Mouse (Mus musculus) MEL (cell line): Measurements from ENCODE around the gene Grb2. TPM values are rescaled to one million over a fixed set of nuclear protein-coding genes. Genes with fewer than 3 reads are reported as not detected.
A peak's percentile ranks its signal among the peaks of the same experiment; 100 is the strongest.

ENCODE experiments used
- DNase-seq: peaks from one replicate; pipeline ENCODE4 v3.0.0; 2011; ENCODE audit warnings: low read depth, low spot score
- H3K27ac ChIP-seq: 2 replicates; pipeline ENCODE4 v1.5.1; 2012; ENCODE audit warnings: low read depth, mild to moderate bottlenecking, control low read depth, low read length, moderate library complexity; ENCODE audit not compliant: control insufficient read depth
- H3K27me3 ChIP-seq, 2 experiments: fragments of 150-350 bp in 1 of 2; sonication (generic) in 1 of 2; 2 replicates each; pipeline ENCODE4 v1.6.1; 2012; ENCODE audit warnings: low read length in 2 of 2, mild to moderate bottlenecking in 2 of 2, improper control_type of control experiment in 1 of 2, moderate library complexity in 1 of 2; ENCODE audit not compliant: insufficient read depth in 2 of 2, control insufficient read depth in 1 of 2
- H3K36me3 ChIP-seq, 2 experiments: 2 replicates each; pipeline ENCODE4 v1.6.1; 2012 to 2014; ENCODE audit warnings: low read length in 2 of 2, improper control_type of control experiment in 1 of 2, inconsistent platforms in 1 of 2, mild to moderate bottlenecking in 1 of 2; ENCODE audit not compliant: insufficient read depth in 2 of 2, control insufficient read depth in 1 of 2
- H3K4me1 ChIP-seq, 2 experiments: fragments of 150-350 bp in 1 of 2; sonication (generic) in 1 of 2; 2 replicates each; pipeline ENCODE4 v1.6.1; 2012; ENCODE audit warnings: low read length in 2 of 2, improper control_type of control experiment in 1 of 2, mild to moderate bottlenecking in 1 of 2; ENCODE audit not compliant: insufficient read depth in 2 of 2, control insufficient read depth in 1 of 2
- H3K4me3 ChIP-seq, 2 experiments: fragments of 150-350 bp in 1 of 2; sonication (generic) in 1 of 2; 2 replicates each; pipeline ENCODE4 v1.5.1; 2012; ENCODE audit warnings: low read depth in 2 of 2, low read length in 2 of 2, mild to moderate bottlenecking in 2 of 2, moderate library complexity in 2 of 2, control low read depth in 1 of 2, improper control_type of control experiment in 1 of 2; ENCODE audit not compliant: control insufficient read depth in 1 of 2, insufficient read depth in 1 of 2
- H3K79me2 ChIP-seq: 2 replicates; pipeline ENCODE4 v1.6.1; 2012; ENCODE audit warnings: mild to moderate bottlenecking, low read length, moderate library complexity; ENCODE audit not compliant: control insufficient read depth, poor library complexity, insufficient read depth
- H3K9ac ChIP-seq: 2 replicates; pipeline ENCODE4 v1.6.1; 2012; ENCODE audit warnings: low read depth, mild to moderate bottlenecking, control low read depth, low read length, moderate library complexity; ENCODE audit not compliant: control insufficient read depth, poor library complexity, severe bottlenecking
- H3K9me3 ChIP-seq: fragments of 150-350 bp; sonication (generic); replicated peaks from 2 replicates; pipeline ENCODE4 v1.6.1; 2012; ENCODE audit warnings: mild to moderate bottlenecking, low read length, improper control_type of control experiment, moderate library complexity; ENCODE audit not compliant: insufficient read depth
- BHLHE40 ChIP-seq: IDR thresholded peaks from 2 replicates; pipeline ENCODE4 v1.6.1; 2012; ENCODE audit warnings: low read depth, mild to moderate bottlenecking, inconsistent platforms, low read length, improper control_type of control experiment, borderline replicate concordance
- CHD1 ChIP-seq: IDR thresholded peaks from 2 replicates; pipeline ENCODE4 v1.6.1; 2012; ENCODE audit warnings: low read depth, mild to moderate bottlenecking, inconsistent platforms, low read length, improper control_type of control experiment
- CHD2 ChIP-seq: IDR thresholded peaks from 2 replicates; pipeline ENCODE4 v1.6.1; 2011; ENCODE audit warnings: low read length, improper control_type of control experiment
- CTCF ChIP-seq, 3 experiments: IDR thresholded peaks in 2 of 3; conservative IDR thresholded peaks in 1 of 3; 2 replicates each; pipeline ENCODE4 v1.5.1; 2011 to 2012; ENCODE audit warnings: low read length in 3 of 3, low read depth in 2 of 3, mild to moderate bottlenecking in 2 of 3, improper control_type of control experiment in 1 of 3, inconsistent platforms in 1 of 3, mixed read lengths in 1 of 3, moderate library complexity in 1 of 3; ENCODE audit not compliant: control insufficient read depth in 1 of 3, insufficient read depth in 1 of 3, poor library complexity in 1 of 3, severe bottlenecking in 1 of 3
- ELF1 ChIP-seq: IDR thresholded peaks from 2 replicates; pipeline ENCODE4 v1.6.1; 2014; ENCODE audit warnings: low read depth, mild to moderate bottlenecking, inconsistent platforms, low read length, improper control_type of control experiment, moderate library complexity
- EP300 ChIP-seq, 2 experiments: IDR thresholded peaks; 2 replicates each; pipeline ENCODE4 v1.6.1; 2011; ENCODE audit warnings: improper control_type of control experiment in 2 of 2, low read length in 2 of 2, low read depth in 1 of 2, mild to moderate bottlenecking in 1 of 2
- ETS1 ChIP-seq: IDR thresholded peaks from 2 replicates; pipeline ENCODE4 v1.6.1; 2012; ENCODE audit warnings: low read depth, mild to moderate bottlenecking, inconsistent platforms, low read length, improper control_type of control experiment, moderate library complexity
- GATA1 ChIP-seq: IDR thresholded peaks from 2 replicates; pipeline ENCODE4 v1.6.1; 2011; ENCODE audit warnings: low read depth, low read length, improper control_type of control experiment
- HCFC1 ChIP-seq: IDR thresholded peaks from 2 replicates; pipeline ENCODE4 v1.6.1; 2012; ENCODE audit warnings: low read depth, mild to moderate bottlenecking, inconsistent platforms, low read length, improper control_type of control experiment, moderate library complexity
- JUND ChIP-seq: IDR thresholded peaks from 2 replicates; pipeline ENCODE4 v1.6.1; 2011; ENCODE audit warnings: low read depth, mild to moderate bottlenecking, improper control_type of control experiment, low read length
- MAFK ChIP-seq: IDR thresholded peaks from 2 replicates; pipeline ENCODE4 v1.6.1; 2011; ENCODE audit warnings: low read depth, mild to moderate bottlenecking, low read length, improper control_type of control experiment, borderline replicate concordance
- MAX ChIP-seq: IDR thresholded peaks from 2 replicates; pipeline ENCODE4 v1.6.1; 2011; ENCODE audit warnings: low read length, improper control_type of control experiment
- MAZ ChIP-seq: IDR thresholded peaks from 2 replicates; pipeline ENCODE4 v1.6.1; 2012; ENCODE audit warnings: low read depth, mild to moderate bottlenecking, inconsistent platforms, low read length, improper control_type of control experiment
- MEF2A ChIP-seq: IDR thresholded peaks from 2 replicates; pipeline ENCODE4 v1.6.1; 2014; ENCODE audit warnings: low read depth, mild to moderate bottlenecking, inconsistent platforms, low read length, improper control_type of control experiment; ENCODE audit not compliant: poor library complexity, insufficient replicate concordance, severe bottlenecking; ENCODE audit errors: extremely low read depth
- MYB ChIP-seq: IDR thresholded peaks from 2 replicates; pipeline ENCODE4 v1.6.1; 2011; ENCODE audit warnings: mild to moderate bottlenecking, low read depth, low read length, improper control_type of control experiment
- POLR2A ChIP-seq, 2 experiments: IDR thresholded peaks; 2 replicates each; pipeline ENCODE4 v1.6.1; 2011 to 2012; ENCODE audit warnings: low read length in 2 of 2, mild to moderate bottlenecking in 2 of 2, control low read depth in 1 of 2, improper control_type of control experiment in 1 of 2, low read depth in 1 of 2, moderate library complexity in 1 of 2; ENCODE audit not compliant: control insufficient read depth in 1 of 2, insufficient read depth in 1 of 2, poor library complexity in 1 of 2
- POLR2AphosphoS5 ChIP-seq: IDR thresholded peaks from 2 replicates; pipeline ENCODE4 v1.6.1; 2012; ENCODE audit warnings: low read depth, borderline replicate concordance, mild to moderate bottlenecking, inconsistent platforms, low read length, moderate library complexity, mixed read lengths
- RAD21 ChIP-seq: IDR thresholded peaks from 2 replicates; pipeline ENCODE4 v1.6.1; 2011; ENCODE audit warnings: mild to moderate bottlenecking, low read depth, low read length, improper control_type of control experiment
- TAL1 ChIP-seq: IDR thresholded peaks from 2 replicates; pipeline ENCODE4 v1.6.1; 2012; ENCODE audit warnings: mild to moderate bottlenecking, inconsistent platforms, low read length, moderate library complexity, mixed read lengths
- TCF12 ChIP-seq: IDR thresholded peaks from 2 replicates; pipeline ENCODE4 v1.6.1; 2014; ENCODE audit warnings: low read depth, mild to moderate bottlenecking, inconsistent platforms, low read length, improper control_type of control experiment, moderate library complexity
- ZC3H11A ChIP-seq: IDR thresholded peaks from 2 replicates; pipeline ENCODE4 v1.6.1; 2012; ENCODE audit warnings: low read depth, mild to moderate bottlenecking, inconsistent platforms, low read length, improper control_type of control experiment
- ZNF384 ChIP-seq: IDR thresholded peaks from 2 replicates; pipeline ENCODE4 v1.6.1; 2012; ENCODE audit warnings: low read depth, mild to moderate bottlenecking, inconsistent platforms, low read length, improper control_type of control experiment
- polyA plus RNA-seq, 2 experiments: library from polyadenylated mRNA; stranded (reverse) in 1 of 2; unstranded in 1 of 2; fragments of >175 nt in 1 of 2; fragments of >200 nt in 1 of 2; gene quantifications; 2 replicates each; pipeline versions ENCODE4 v1.2.1 to v1.2.4; 2012; ENCODE audit warnings: low replicate concordance in 2 of 2, low read depth in 1 of 2; ENCODE audit not compliant: insufficient read length in 2 of 2, insufficient read depth in 1 of 2, missing spikeins in 1 of 2
- total RNA-seq: library from RNA; depleted of rRNA; stranded (reverse); fragments of 300-350 nt; gene quantifications from 2 replicates; pipeline ENCODE4 v1.2.3, GENCODE M21; 2012

Grb2 gene
- total and polyA plus RNA-seq, 3 experiments = 75.3 to 261 TPM; not detected in 1

GRCm38 (mm10) chr11:115658521-115658920 is 49.9 kb downstream of the Grb2 start (continued):
- TF ChIP-seq HCFC1 (0 out of 2 replicates have a peak, but pooled peaks have one; percentile 32), MAZ (no peak), MAFK (no peak), TAL1 (no peak), MEF2A (peak; percentile 66; the same call in 1 of the 2 replicates), CHD1 (no peak), EP300 (IDR thresholded peaks at IDR 0.05; ENCODE audit: low read depth in 1 of 2, low read length in 2 of 2) (peak; percentile 65 to 68; a peak in 3 of 4 replicates)

GRCm38 (mm10) chr11:115654128-115654527 is 54.3 kb downstream of the Grb2 start:
- peaks cover 34% of the 10 kb centered on the region for H3K79me2 ChIP-seq
- TF ChIP-seq TAL1 = no peak
- no peak for TF ChIP-seq TCF12
- TF ChIP-seq BHLHE40 = no peak
- no peak for TF ChIP-seq POLR2A (IDR thresholded peaks at IDR 0.05; ENCODE audit: control insufficient read depth in 1 of 2, insufficient read depth in 1 of 2, low read depth in 1 of 2, low read length in 2 of 2, poor library complexity in 1 of 2)
- no peak for TF ChIP-seq CHD1
- TF ChIP-seq GATA1 = no peak
- TF ChIP-seq MYB = no peak
- no peak for TF ChIP-seq POLR2AphosphoS5
- no peak for TF ChIP-seq JUND
- TF ChIP-seq ETS1 = no peak
- no peak for TF ChIP-seq ELF1
- TF ChIP-seq ZNF384 = no peak
- TF ChIP-seq MEF2A = no peak
- no peak for TF ChIP-seq MAX
- TF ChIP-seq ZC3H11A = no peak
- no peak for TF ChIP-seq CTCF (IDR thresholded peaks at IDR 0.05 in 2 of 3, conservative IDR thresholded peaks at IDR 0.05 in 1 of 3; ENCODE audit: control insufficient read depth in 1 of 3, insufficient read depth in 1 of 3, low read depth in 2 of 3, low read length in 3 of 3, poor library complexity in 1 of 3, severe bottlenecking in 1 of 3)
- no peak for TF ChIP-seq CHD2
- TF ChIP-seq RAD21 = no peak
- TF ChIP-seq, all 39 proteins: peak for 0
- Histone ChIP-seq H3K9ac (no peak overlapping the region), H3K4me1 (peaks cover 5 to 6% of the 10 kb centered on the region in 2 experiments), H3K27me3 (no peaks in the 10 kb centered on the region), H3K9me3 (no peaks in the 10 kb centered on the region), H3K36me3 (peaks cover 6 to 42% of the 10 kb centered on the region in 2 experiments), H3K27ac (no peak overlapping the region), H3K4me3 (no peak overlapping the region)
- no peak for DNase-seq
